Mouse (Mus musculus) adrenal gland, postnatal 10 days (tissue): ENCODE results near the gene Entpd7. TPM values are rescaled to one million over a fixed set of nuclear protein-coding genes. Genes with fewer than 3 reads are reported as not detected.

Experiments used
- DNase-seq: peaks from one replicate; pipeline ENCODE4 v3.0.0; 2021; ENCODE audit warnings: mixed read lengths
- total RNA-seq, 2 experiments: library from RNA; stranded (reverse); gene quantifications; 2 replicates each; pipeline ENCODE4 v1.2.3; 2021

Gene Entpd7
- total RNA-seq, 2 experiments from 2014 or later, result 14.2 to 15.5 TPM

DNA sequence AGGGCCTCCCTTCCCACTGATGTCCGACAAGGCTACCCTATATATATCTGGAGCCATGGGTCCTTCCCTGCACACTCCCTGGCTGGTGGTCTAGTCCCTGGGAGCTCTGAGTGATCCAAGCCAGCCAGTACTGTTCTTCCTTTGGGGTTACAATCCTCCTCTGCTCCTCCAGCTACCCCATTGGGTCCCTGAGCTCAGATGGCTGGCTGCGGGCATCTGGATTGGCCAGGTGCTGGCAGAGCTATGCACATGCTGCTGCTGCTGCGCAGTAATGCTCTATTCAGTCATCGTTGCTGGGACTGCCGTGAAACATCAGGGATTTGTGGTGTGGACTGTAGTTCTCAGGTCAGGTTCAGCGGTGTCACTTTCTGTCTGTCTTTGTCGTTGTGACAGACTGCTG lies 35.3 kb downstream of the Entpd7 start:
- DNase-seq, result no peak

- DNase-seq, result no peak
Measured at GRCm38 (mm10) chr19:43726510-43727146, 37.2 kb downstream of the Entpd7 start.

DNA sequence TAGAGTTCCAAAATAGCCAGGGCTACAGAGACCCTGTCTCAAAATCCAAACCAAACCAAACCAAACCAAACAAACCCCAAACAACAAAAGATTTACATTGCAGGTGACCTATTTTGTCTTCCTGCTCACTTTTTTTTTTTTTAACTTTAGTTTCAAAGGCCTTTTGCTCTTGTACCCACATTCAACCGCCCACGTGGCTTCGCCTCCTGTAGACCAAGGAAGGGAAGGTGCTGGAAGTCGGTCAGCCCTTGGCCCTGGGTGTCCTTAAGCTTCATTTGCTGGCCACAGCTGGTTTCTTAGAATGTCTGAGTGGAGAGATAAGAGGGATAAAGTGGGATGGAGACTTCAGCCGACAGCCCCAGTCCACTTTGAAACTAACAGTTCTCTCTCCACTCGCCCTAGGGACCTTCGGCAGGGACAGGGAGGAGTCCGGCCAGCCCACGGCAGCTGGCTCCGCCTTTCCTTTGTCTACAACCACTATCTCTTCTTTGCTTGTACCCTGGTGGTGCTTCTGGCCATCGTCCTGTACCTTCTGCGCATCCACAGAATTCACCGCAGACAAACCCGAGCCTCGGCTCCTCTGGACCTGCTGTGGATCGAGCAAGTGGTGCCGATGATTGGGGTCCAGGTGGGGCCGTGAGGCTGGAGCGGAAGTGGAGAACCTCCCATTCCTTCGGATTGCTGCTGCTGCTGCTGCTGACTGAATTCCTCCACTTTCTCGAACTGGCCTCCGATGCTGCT lies 40.0 kb downstream of the Entpd7 start:
- peak; percentile 30 for DNase-seq

- DNase-seq, result no peak
Measured at GRCm38 (mm10) chr19:43730037-43730428, 40.6 kb downstream of the Entpd7 start.

DNA sequence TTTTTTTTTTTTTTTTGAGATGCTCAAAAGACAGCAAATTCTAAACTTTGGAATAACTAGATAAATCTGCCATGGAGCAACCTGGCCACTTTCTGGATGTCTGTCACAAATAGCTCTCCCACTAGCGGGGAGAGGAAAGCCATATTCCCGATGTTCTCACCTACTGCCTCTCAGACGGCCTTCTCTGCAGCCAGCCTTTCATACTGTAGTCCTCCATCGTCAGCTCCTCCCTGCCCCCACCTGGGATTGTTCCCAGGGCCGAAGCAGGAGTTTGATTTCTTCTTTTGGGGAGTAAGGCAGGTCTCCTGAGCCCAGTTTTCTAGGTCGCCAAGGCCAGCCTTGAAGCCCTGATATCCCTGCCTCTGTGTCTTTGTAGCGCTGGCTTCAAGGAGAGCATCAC lies 41.7 kb downstream of the Entpd7 start:
- no peak for DNase-seq

GRCm38 (mm10) chr19:43738409-43738808 lies 48.9 kb downstream of the Entpd7 start:
- DNase-seq, result no peak

- DNase-seq, result no peak
Measured at GRCm38 (mm10) chr19:43743401-43743800, 53.9 kb downstream of the Entpd7 start.

DNA sequence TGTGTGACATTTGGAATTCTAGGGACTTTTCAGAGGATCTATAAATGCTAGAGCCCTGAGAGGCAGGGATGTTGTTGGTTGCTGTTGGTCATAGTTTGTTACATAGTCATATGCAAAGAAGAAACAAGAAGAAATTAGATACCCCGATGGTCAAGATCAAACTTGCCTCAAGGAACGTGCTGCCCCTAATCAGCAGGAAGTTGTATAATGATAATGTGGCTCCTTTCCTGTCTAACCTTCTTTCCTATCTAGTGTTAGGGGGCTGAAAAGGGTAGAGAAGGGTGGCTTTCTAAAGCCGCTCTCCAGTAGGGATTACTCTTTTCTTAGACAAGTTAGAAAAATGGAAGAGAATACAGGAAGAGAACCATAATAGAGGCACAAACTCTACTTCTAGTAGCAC lies 56.3 kb downstream of the Entpd7 start:
- DNase-seq, result no peak

DNA sequence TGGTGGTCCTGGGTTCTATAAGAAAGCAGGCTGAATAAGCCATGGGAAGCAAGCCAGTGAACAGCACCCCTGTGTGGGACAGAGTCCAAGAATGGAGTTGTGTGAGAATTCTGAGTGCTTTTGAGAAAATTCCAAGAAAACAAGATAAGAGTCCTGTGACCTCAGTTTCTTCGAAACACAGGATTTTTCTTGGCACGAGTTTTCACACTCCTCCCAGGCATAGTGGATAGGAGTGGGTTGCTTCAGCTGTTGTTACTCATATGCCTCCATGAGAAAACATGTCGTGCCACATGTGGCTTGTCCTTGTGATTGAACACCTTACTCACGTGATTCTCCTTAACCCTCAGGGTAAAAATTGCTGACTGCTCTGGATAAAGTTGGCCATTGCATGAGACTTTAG lies 58.4 kb downstream of the Entpd7 start:
- no peak for DNase-seq

GRCm38 (mm10) chr19:43750008-43750407 lies 60.5 kb downstream of the Entpd7 start:
- no peak for DNase-seq

DNA sequence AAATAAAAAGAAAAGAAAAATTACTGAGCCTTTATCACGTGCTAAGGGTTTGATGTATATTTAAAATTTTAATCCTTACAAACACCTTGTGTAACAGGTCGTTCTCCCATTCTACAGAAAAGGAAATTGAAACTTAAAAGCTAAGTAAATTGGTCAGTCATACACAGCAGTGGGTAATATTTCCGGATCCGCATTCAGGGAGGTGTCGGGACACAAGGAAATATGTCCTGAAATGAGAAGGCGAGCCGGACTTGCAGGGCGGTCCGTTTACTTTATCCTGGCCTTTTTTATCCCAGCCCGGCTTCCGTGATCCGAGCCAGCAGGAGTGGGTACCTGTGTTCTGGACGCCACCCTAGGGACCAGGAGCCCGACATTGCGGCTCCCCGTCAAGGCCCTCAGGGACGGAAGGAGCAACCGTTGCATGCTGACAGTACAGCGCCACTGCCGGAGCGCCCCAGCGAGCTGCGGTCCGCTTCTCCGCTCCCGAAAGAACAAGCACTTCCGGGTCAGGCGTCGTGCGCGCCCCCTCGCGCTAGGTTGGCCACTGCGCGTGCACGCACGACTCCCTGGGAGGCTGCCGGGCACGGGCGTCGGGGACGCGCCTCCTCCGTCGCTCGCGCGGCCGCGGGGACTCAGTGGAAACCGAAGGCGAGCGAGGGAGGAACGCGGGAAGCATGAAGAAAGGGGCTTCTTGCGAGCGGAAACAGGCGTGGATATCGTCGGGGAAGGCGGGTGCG lies 63.2 kb downstream of the Entpd7 start, which contains the start of the genes Cutc and Cox15:
Cutc (plus strand) TSS at position 508 of the 737 bp plus-strand sequence.
Cox15 (minus strand) TSS at position 512 of the 737 bp plus-strand sequence.
- peak; percentile 99 for DNase-seq

DNA sequence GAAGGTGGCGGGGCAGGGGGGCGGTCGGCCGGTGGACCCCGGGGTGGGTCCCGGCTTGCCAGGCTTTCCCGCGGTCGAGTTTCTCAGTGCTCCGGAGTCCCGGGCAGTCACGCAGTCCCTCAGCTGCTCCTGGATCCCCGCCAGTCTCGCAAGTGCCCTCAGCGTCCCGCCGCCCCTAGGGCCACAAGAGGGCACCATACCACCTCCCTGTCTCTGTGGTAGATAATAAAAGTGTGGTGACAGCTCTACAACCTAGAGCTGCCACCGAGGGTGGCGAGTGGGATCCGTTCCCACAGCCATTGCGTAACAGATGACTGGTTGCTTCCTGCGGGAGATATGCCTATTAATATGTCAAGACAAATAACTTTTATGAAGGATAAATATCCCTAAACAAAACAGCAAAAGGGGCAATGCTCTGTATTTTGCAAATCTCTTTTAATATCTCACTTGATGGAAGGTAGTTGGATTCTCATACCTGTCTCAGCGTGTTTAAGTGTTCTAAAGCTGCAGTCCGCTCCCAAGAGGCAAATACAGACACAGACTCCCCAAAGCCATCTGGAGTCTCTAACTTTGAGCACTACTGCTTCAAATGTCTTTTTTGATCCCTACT lies 63.9 kb downstream of the Entpd7 start:
- DNase-seq, result peak; percentile 95

DNA sequence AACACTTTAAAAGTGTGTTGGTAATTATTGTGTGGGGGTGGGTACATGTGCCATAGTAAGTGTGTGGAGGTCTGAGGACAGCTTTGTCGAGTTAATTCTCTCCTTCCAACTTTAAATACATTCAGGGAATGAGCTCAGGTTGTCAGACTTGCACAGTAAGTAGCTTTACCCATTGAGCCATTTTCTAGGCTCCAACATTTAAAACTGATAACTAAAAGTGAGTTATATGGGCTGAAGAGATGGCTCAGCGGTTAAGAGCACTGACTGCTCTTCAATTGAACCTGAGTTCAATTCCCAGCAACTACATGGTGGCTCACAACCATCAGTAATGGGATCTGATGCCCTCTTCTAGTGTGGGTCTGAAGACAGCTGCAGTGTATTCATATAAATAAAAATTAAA lies 64.8 kb downstream of the Entpd7 start:
- DNase-seq, result no peak

DNA sequence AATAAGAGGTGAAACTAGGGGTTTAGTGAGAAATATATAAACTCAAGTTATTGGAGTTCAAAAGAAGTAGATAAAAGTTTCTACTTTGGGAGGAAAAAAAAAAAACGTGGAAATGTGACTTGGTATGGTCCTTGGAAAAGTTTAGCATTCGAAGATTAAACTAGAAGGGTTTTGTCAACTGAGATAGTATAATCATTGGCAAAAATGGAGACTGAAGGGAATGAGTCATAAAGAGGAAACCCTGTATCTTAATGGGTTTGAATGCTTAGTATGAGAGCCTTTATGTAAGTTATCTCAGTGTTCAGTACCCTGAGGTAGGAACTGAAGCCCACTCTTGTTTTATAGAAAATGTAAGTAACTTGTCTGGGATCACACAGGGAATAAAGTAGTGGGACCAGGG lies 65.4 kb downstream of the Entpd7 start:
- no peak for DNase-seq

- DNase-seq, result peak; percentile 84
Measured at GRCm38 (mm10) chr19:43760504-43760903, 71.0 kb downstream of the Entpd7 start.

DNA sequence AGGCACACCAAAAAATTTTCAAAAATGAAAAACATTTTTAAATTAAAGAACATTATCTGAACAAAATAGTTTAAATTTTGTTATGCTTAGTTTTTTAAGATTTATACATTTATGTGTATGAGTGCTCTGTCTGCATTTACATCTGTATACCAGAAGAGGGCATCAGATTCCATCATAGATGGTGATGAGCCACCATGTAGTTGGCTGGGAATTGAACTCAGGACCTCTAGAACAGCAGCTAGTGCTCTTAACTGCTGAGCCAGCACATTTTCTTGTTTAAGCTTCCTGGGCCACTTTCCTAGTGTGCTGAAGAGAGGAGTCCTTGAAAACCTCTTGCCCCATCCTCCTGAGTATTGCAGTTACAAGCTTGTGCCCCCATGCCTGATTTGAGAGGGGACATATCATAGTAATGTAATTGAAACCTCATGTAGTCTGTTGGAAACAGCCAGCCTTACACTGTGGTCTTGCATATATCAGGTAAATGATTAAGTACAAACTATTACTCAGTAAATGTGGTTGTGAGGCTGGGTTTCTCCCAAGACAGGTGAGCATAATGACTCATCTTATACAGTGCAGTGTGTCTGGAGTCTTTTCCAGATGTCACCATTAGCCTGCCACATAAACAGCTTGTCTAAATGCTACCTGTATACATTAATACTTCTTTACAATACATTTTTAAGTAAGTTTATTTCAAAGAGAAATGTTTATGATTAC lies 72.2 kb downstream of the Entpd7 start:
- no peak for DNase-seq

DNA sequence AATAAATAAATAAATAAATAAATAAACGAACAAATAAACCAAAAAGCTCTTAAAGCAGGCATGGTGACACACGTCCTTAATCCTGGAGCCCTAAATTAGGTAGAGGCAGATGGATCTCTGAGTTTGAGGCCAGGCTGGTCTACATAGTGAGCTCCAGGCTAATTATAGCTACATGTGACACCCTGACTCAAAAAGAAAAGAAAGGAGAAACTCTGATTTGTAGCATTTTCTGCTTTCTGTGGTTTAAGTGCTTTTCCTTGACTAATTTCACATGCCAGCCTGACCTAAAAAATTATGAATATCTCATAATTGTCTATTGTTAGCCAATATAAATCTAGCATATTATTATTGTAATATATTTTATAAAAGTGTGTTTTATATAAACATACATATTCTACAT lies 72.9 kb downstream of the Entpd7 start:
- no peak for DNase-seq

- DNase-seq, result no peak
Measured at GRCm38 (mm10) chr19:43766451-43766850, 77.0 kb downstream of the Entpd7 start.

GRCm38 (mm10) chr19:43767549-43768322 lies 78.3 kb downstream of the Entpd7 start:
- DNase-seq, result no peak

GRCm38 (mm10) chr19:43769366-43769960 lies 80.0 kb downstream of the Entpd7 start:
- DNase-seq, result peak; percentile 69

GRCm38 (mm10) chr19:43770584-43770983 lies 81.1 kb downstream of the Entpd7 start:
- DNase-seq, result no peak
